Mouse (Mus musculus) liver, embryonic 14.5 days (tissue): ENCODE measurements around the gene Bex6. TPM values are rescaled to one million over a fixed set of nuclear protein-coding genes. Genes with fewer than 3 reads are reported as not detected.

ENCODE experiments used
- ATAC-seq: fragments of 200-750 bp; cut with Nextera tagmentation; 2 replicates; pipeline ENCODE4 v1.8.0; 2017; ENCODE audit warnings: moderate number of reproducible peaks, mild to moderate bottlenecking, moderate library complexity; ENCODE audit not compliant: insufficient read depth
- DNase-seq, 3 experiments: peaks; one replicate each; pipeline ENCODE4 v3.0.0-alpha.2; 2012 to 2013; ENCODE audit warnings: low read depth in 3 of 3, low spot score in 3 of 3
- H3K27ac ChIP-seq: fragments of 300-500 bp; sonication (generic); 2 replicates; pipeline ENCODE4 v1.5.1; 2014; ENCODE audit warnings: moderate library complexity, mild to moderate bottlenecking, control low read depth, inconsistent platforms
- H3K27me3 ChIP-seq: fragments of 300-500 bp; sonication (generic); 2 replicates; pipeline ENCODE4 v1.6.1; 2014; ENCODE audit warnings: mild to moderate bottlenecking, low read length, moderate library complexity; ENCODE audit not compliant: control insufficient read depth, insufficient read depth
- H3K36me3 ChIP-seq: fragments of 300-500 bp; sonication (generic); replicated peaks from 2 replicates; pipeline ENCODE4 v1.6.1; 2014; ENCODE audit warnings: low read depth; ENCODE audit not compliant: control insufficient read depth, insufficient read depth
- H3K4me1 ChIP-seq, 2 experiments: fragments of 200-500 bp in 1 of 2; fragments of 300-500 bp in 1 of 2; sonication (generic) in 1 of 2; replicated peaks; 2 replicates each; pipeline ENCODE4 v1.6.1; 2012 to 2014; ENCODE audit warnings: antibody characterized with exemption in 1 of 2, inconsistent platforms in 1 of 2, low read length in 1 of 2; ENCODE audit not compliant: control insufficient read depth in 2 of 2, insufficient read depth in 2 of 2
- H3K4me2 ChIP-seq: fragments of 300-500 bp; sonication (generic); 2 replicates; pipeline ENCODE4 v1.6.1; 2014; ENCODE audit warnings: low read depth, mild to moderate bottlenecking, control low read depth, moderate library complexity
- H3K4me3 ChIP-seq, 2 experiments: fragments of 200-500 bp in 1 of 2; fragments of 300-500 bp in 1 of 2; sonication (generic) in 1 of 2; 2 replicates each; pipeline ENCODE4 v1.5.1; 2012 to 2014; ENCODE audit warnings: low read depth in 2 of 2, low read length in 2 of 2, mild to moderate bottlenecking in 2 of 2, control low read depth in 1 of 2, inconsistent platforms in 1 of 2, moderate library complexity in 1 of 2; ENCODE audit not compliant: insufficient read depth in 1 of 2
- H3K9ac ChIP-seq: fragments of 300-500 bp; sonication (generic); replicated peaks from 2 replicates; pipeline ENCODE4 v1.6.1; 2014; ENCODE audit warnings: mild to moderate bottlenecking, control low read depth, moderate library complexity
- H3K9me3 ChIP-seq: fragments of 300-500 bp; sonication (generic); 2 replicates; pipeline ENCODE4 v1.6.1; 2016; ENCODE audit warnings: low read length, mixed read lengths; ENCODE audit not compliant: control insufficient read depth
- CTCF ChIP-seq: IDR thresholded peaks from 2 replicates; pipeline ENCODE4 v1.5.1; 2016; ENCODE audit warnings: antibody characterized with exemption, low read depth, control low read depth
- EP300 ChIP-seq: IDR thresholded peaks from 2 replicates; pipeline ENCODE4 v1.6.1; 2016; ENCODE audit warnings: antibody characterized with exemption, low read depth
- WGBS: fragments of 180-500 bp; shearing (Covaris S2); extraction: QIAGEN DNeasy Blood & Tissue Kit; methylation state at CpG from one replicate; pipeline ENCODE4 v1.1.7; 2014; ENCODE audit not compliant: insufficient replicate concordance; 5-methylcytosine and 5-hydroxymethylcytosine counted together
- polyA plus RNA-seq, 2 experiments: library from polyadenylated mRNA; depleted of rRNA in 1 of 2; stranded (reverse) in 1 of 2; unstranded in 1 of 2; fragments of >200 nt; fragmentation: Nextera tagmentation in 1 of 2; extraction: Ambion mirVana in 1 of 2; gene quantifications; 2 replicates each; pipeline versions ENCODE4 v1.2.1 to v1.2.3; 2012 to 2014

Bex6 gene
- polyA plus RNA-seq, 2 experiments, result 0.70 to 0.90 TPM

- Histone ChIP-seq H3K4me2 (no peak overlapping the region), H3K4me3 (no peak overlapping the region), H3K36me3 (peaks cover 2% of the 10 kb centered on the region; the same call in 1 of the 2 replicates), H3K27me3 (no peaks in the 10 kb centered on the region), H3K9ac (no peak overlapping the region), H3K9me3 (no peaks in the 10 kb centered on the region), H3K4me1 (peaks cover 0 to 4% of the 10 kb centered on the region in 2 experiments; a peak in 2 of 4 replicates), H3K27ac (no peak overlapping the region)
- 61% methylated on average over 3 of the region's 3 CpGs for WGBS
- DNase-seq, result no peak
- no peak for TF ChIP-seq EP300
- TF ChIP-seq CTCF, result no peak
- ATAC-seq, result no peak
Observed at GRCm38 (mm10) chr16:32156719-32157118, 22.9 kb upstream of the Bex6 start.

- H3K9ac ChIP-seq, result no peak overlapping the region
- H3K27me3 ChIP-seq, result no peaks in the 10 kb centered on the region
- no peak overlapping the region for H3K4me2 ChIP-seq
- no peak overlapping the region for H3K27ac ChIP-seq
- DNase-seq (no peak), ATAC-seq (no peak)
- TF ChIP-seq CTCF (no peak), EP300 (no peak)
- H3K36me3 ChIP-seq, result peaks cover 2% of the 10 kb centered on the region; the same call in 1 of the 2 replicates
- peaks cover 0 to 4% of the 10 kb centered on the region in 2 experiments; a peak in 2 of 4 replicates for H3K4me1 ChIP-seq
- H3K4me3 ChIP-seq, result no peak overlapping the region
- WGBS, result 64% methylated on average over 2 of the region's 2 CpGs
- no peaks in the 10 kb centered on the region for H3K9me3 ChIP-seq
Observed at GRCm38 (mm10) chr16:32157369-32157768, 22.3 kb upstream of the Bex6 start.

GRCm38 (mm10) chr16:32158966-32159365, 20.7 kb upstream of the Bex6 start:
- Histone ChIP-seq H3K27ac (no peak overlapping the region), H3K27me3 (no peaks in the 10 kb centered on the region), H3K9me3 (no peaks in the 10 kb centered on the region), H3K36me3 (no peaks in the 10 kb centered on the region), H3K4me1 (peaks cover 3 to 9% of the 10 kb centered on the region in 2 experiments; a peak in 3 of 4 replicates), H3K9ac (no peak overlapping the region), H3K4me2 (no peak overlapping the region), H3K4me3 (no peak overlapping the region)
- no peak for DNase-seq
- 76% methylated on average over 3 of the region's 3 CpGs for WGBS
- TF ChIP-seq EP300, result no peak
- no peak for TF ChIP-seq CTCF
- ATAC-seq, result no peak

- Histone ChIP-seq H3K27me3 (no peaks in the 10 kb centered on the region), H3K9me3 (no peaks in the 10 kb centered on the region), H3K27ac (no peak overlapping the region), H3K9ac (no peak overlapping the region), H3K4me3 (no peak overlapping the region), H3K36me3 (no peaks in the 10 kb centered on the region), H3K4me2 (no peak overlapping the region), H3K4me1 (peaks cover 12 to 14% of the 10 kb centered on the region in 2 experiments)
- DNase-seq (no peak), ATAC-seq (no peak)
- TF ChIP-seq EP300 (no peak), CTCF (no peak)
- 65% methylated on average over 9 of the region's 9 CpGs for WGBS
Observed at GRCm38 (mm10) chr16:32160742-32161323, 18.8 kb upstream of the Bex6 start.

DNA sequence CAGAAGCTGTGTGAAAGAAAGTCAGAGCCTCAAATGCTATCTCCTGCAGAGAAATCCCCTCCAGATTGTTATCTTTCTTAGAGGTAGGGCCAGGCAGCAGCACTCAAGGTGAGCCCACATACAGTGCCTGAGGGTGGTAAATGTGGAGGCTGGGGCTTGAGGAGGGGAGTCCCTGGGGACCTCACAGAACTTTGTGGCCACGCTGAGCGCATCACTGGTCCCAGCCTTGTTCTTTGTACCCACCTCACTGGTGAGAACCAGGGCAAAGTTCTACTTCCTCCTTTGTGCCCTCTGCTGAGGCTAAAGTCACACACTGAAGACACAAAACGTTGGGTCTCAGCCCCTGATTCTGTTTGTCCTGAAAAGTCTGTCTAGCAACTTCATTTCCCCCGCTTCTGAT, 16.2 kb upstream of the Bex6 start:
- 10% methylated on average over 4 of the region's 4 CpGs for WGBS
- Histone ChIP-seq H3K4me1 (peaks cover 14 to 18% of the 10 kb centered on the region in 2 experiments), H3K9me3 (no peaks in the 10 kb centered on the region), H3K27ac (no peak overlapping the region), H3K27me3 (no peaks in the 10 kb centered on the region), H3K36me3 (no peaks in the 10 kb centered on the region), H3K4me3 (peak overlapping the region; percentile 38 to 67), H3K9ac (0 out of 2 replicates have a peak overlapping the region, but pooled peaks have one; percentile 12), H3K4me2 (peak overlapping the region; percentile 92)
- TF ChIP-seq EP300 (no peak), CTCF (no peak)
- no peak for ATAC-seq
- DNase-seq, result no peak
